Comparison of ENCODE assay signal across 14 mouse cellular contexts in the genomic region with DNA sequence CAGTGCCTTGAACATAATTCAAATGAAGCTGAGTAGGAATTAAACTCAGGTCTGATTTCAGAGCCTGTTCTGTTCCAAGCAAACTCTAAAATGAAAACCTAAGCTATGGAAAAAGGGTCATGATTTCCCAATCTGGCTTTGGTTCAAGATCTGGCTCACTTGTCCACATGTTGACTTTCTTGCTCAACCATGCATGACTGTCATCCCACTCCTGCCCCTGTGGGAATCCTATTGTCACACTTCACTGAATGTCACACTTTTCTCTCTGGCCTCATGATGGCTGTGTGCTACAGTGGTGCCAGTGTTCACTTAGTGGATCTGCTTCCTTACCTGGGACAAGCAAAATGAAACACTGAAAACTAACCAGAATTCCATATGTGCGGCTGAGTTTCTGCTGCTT.
DNase-seq lines count a peak whose midpoint lies in the region; ATAC-seq and TF ChIP-seq lines count a peak whose summit lies in the region.
"Had no signal": no experiment of that assay in that cellular context is flagged by ENCODE, and none has a peak within 500 bp of the region (broad histone marks: within the 10 kb centered on the region; RNA-seq: fewer than 3 reads in every experiment).

No protein-coding gene starts in this region.

- H3K27ac ChIP-seq in lung, embryonic 14.5 days (ENCODE audit: low read depth) = no peak overlapping the region
- H3K27ac ChIP-seq in kidney, adult 2 months (ENCODE audit: insufficient read depth, low read depth, low read length) = no peak overlapping the region
- H3K27ac ChIP-seq in liver, postnatal 0 days (ENCODE audit: low read depth) = no peak overlapping the region
- H3K27ac ChIP-seq: liver, embryonic 13.5 days; midbrain, embryonic 12.5 days; neural tube, embryonic 12.5 days had no signal

- H3K36me3 ChIP-seq in lung, embryonic 14.5 days (ENCODE audit: insufficient read depth) = no peaks in the 10 kb centered on the region
- H3K36me3 ChIP-seq in kidney, adult 2 months (ENCODE audit: control insufficient read depth, insufficient read depth, low read length) = no peaks in the 10 kb centered on the region
- no peaks in the 10 kb centered on the region for H3K36me3 ChIP-seq in liver, postnatal 0 days (replicated peaks; ENCODE audit: insufficient read depth, low read length)
- H3K36me3 ChIP-seq: liver, embryonic 13.5 days; midbrain, embryonic 12.5 days; neural tube, embryonic 12.5 days had no signal

- H3K4me2 ChIP-seq in lung, embryonic 14.5 days = no peak overlapping the region
- no peak overlapping the region for H3K4me2 ChIP-seq in liver, postnatal 0 days (ENCODE audit: low read depth, low read length)
- H3K4me2 ChIP-seq: liver, embryonic 13.5 days; midbrain, embryonic 12.5 days; neural tube, embryonic 12.5 days had no signal

- no peaks in the 10 kb centered on the region for H3K9me3 ChIP-seq in lung, embryonic 14.5 days (ENCODE audit: low read depth, low read length)
- no peaks in the 10 kb centered on the region for H3K9me3 ChIP-seq in liver, postnatal 0 days (ENCODE audit: low read length)
- H3K9me3 ChIP-seq: liver, embryonic 13.5 days; midbrain, embryonic 12.5 days; neural tube, embryonic 12.5 days had no signal

- TF ChIP-seq CTCF in lung, embryonic 14.5 days (IDR thresholded peaks at IDR 0.05; ENCODE audit: low read depth) = no peak
- no peak for TF ChIP-seq CTCF in kidney, adult 2 months (conservative IDR thresholded peaks at IDR 0.05; ENCODE audit: insufficient read depth, insufficient read length, low read depth, low read length)
- no peak for TF ChIP-seq CTCF in liver, postnatal 0 days (IDR thresholded peaks at IDR 0.05; ENCODE audit: low read depth)

- H3K4me1 ChIP-seq in lung, embryonic 14.5 days (ENCODE audit: insufficient read depth) = no peaks in the 10 kb centered on the region
- H3K4me1 ChIP-seq in kidney, adult 2 months (ENCODE audit: control insufficient read depth, insufficient read depth, low read length) = peaks cover 5% of the 10 kb centered on the region
- no peaks in the 10 kb centered on the region for H3K4me1 ChIP-seq in liver, postnatal 0 days (ENCODE audit: insufficient read depth)
- H3K4me1 ChIP-seq: liver, embryonic 13.5 days; midbrain, embryonic 12.5 days; neural tube, embryonic 12.5 days had no signal

- WGBS in lung, embryonic 14.5 days = 87% methylated on average over 1 of the region's 1 CpGs
- WGBS in kidney, adult 2 months = 53% methylated on average over 1 of the region's 1 CpGs
- WGBS in liver, postnatal 0 days (ENCODE audit: insufficient replicate concordance) = 73% methylated on average over 1 of the region's 1 CpGs

- no peak for TF ChIP-seq EP300 in liver, postnatal 0 days (IDR thresholded peaks at IDR 0.05; ENCODE audit: low read depth)

- H3K4me3 ChIP-seq in lung, embryonic 14.5 days (ENCODE audit: low read depth, low read length) = no peak overlapping the region
- no peak overlapping the region for H3K4me3 ChIP-seq in kidney, adult 2 months (ENCODE audit: insufficient read depth, low read depth, low read length)
- no peak overlapping the region for H3K4me3 ChIP-seq in liver, postnatal 0 days (ENCODE audit: low read depth, low read length)
- H3K4me3 ChIP-seq: liver, embryonic 13.5 days; midbrain, embryonic 12.5 days; neural tube, embryonic 12.5 days had no signal

- ATAC-seq in lung, embryonic 14.5 days (ENCODE audit: insufficient read depth) = no peak
- peak; percentile 85 for ATAC-seq in liver, postnatal 0 days
- ATAC-seq: forebrain, embryonic 14.5 days had no signal

- no peak overlapping the region for H3K9ac ChIP-seq in lung, embryonic 14.5 days
- no peak overlapping the region for H3K9ac ChIP-seq in liver, postnatal 0 days (replicated peaks)
- H3K9ac ChIP-seq: liver, embryonic 13.5 days; midbrain, embryonic 12.5 days; neural tube, embryonic 12.5 days had no signal

- DNase-seq in adrenal gland, postnatal 14 days = peak; percentile 8
- DNase-seq in adrenal gland, adult 8-10 months = no peak
- DNase-seq in lung, embryonic 14.5 days = peak; percentile 40
- no peak for DNase-seq in lung, postnatal 25 days (ENCODE audit: low spot score)
- DNase-seq in kidney, adult 2 months = peak; percentile 42
- peak; percentile 19 for DNase-seq in liver, postnatal 0 days
- no peak for DNase-seq in yolk sac, embryonic 10.5 days (ENCODE audit: low spot score)
- no peak for DNase-seq in layer of hippocampus, postnatal 10 days (ENCODE audit: low spot score in 2 of 2)
- DNase-seq: gastrocnemius, postnatal 25 days; liver, embryonic 13.5 days; right cerebral cortex, adult 18-20 months had no signal

- H3K27me3 ChIP-seq in lung, embryonic 14.5 days (ENCODE audit: insufficient read depth, low read length) = no peaks in the 10 kb centered on the region
- H3K27me3 ChIP-seq in kidney, adult 2 months (replicated peaks; ENCODE audit: control insufficient read depth, insufficient read depth, low read length) = no peaks in the 10 kb centered on the region
- H3K27me3 ChIP-seq in liver, postnatal 0 days (ENCODE audit: insufficient read depth, low read length) = no peaks in the 10 kb centered on the region
- H3K27me3 ChIP-seq: liver, embryonic 13.5 days; midbrain, embryonic 12.5 days; neural tube, embryonic 12.5 days had no signal

- no peak for TF ChIP-seq POLR2A in kidney, adult 2 months (IDR thresholded peaks at IDR 0.05; ENCODE audit: low read depth, low read length)

Comparison
In these comparisons a context has a peak if more than half of its experiments do, and no peak if none do; other contexts are left out.
1. DNase-seq: peak in adrenal gland, postnatal 14 days (single experiment), lung, embryonic 14.5 days (single experiment), kidney, adult 2 months (single experiment) and liver, postnatal 0 days (single experiment); none in adrenal gland, adult 8-10 months (single experiment), lung, postnatal 25 days (single experiment), yolk sac, embryonic 10.5 days (single experiment) and layer of hippocampus, postnatal 10 days (0 of 2).